Mouse (Mus musculus) limb, embryonic 10.5 days (tissue): ENCODE data around the gene Mmp12. TPM values are rescaled to one million over a fixed set of nuclear protein-coding genes. Genes with fewer than 3 reads are reported as not detected.
"Not testable (repeated sequence)": the region's sequence is repeated elsewhere in the genome, so short reads cannot be mapped to it uniquely, and the experiment has no call there.

Experiments used
- DNase-seq: peaks from one replicate; pipeline ENCODE4 v3.0.0-alpha.2; 2017; ENCODE audit warnings: low spot score
- H3K27ac ChIP-seq: fragments of 300-500 bp; sonication (generic); 2 replicates; pipeline ENCODE4 v1.5.1; 2016; ENCODE audit warnings: mild to moderate bottlenecking
- H3K27me3 ChIP-seq: fragments of 300-500 bp; sonication (generic); 2 replicates; pipeline ENCODE4 v1.6.1; 2016; ENCODE audit warnings: low read depth, mild to moderate bottlenecking; ENCODE audit not compliant: poor library complexity, severe bottlenecking
- H3K36me3 ChIP-seq: fragments of 300-500 bp; sonication (generic); 2 replicates; pipeline ENCODE4 v1.6.1; 2016; ENCODE audit warnings: mild to moderate bottlenecking, moderate library complexity
- H3K4me1 ChIP-seq: fragments of 300-500 bp; sonication (generic); 2 replicates; pipeline ENCODE4 v1.6.1; 2016
- H3K4me3 ChIP-seq: fragments of 300-500 bp; sonication (generic); 2 replicates; pipeline ENCODE4 v1.5.1; 2016; ENCODE audit warnings: mild to moderate bottlenecking, moderate library complexity
- H3K9me3 ChIP-seq: fragments of 300-500 bp; sonication (generic); replicated peaks from 2 replicates; pipeline ENCODE4 v1.6.1; 2016; ENCODE audit warnings: mild to moderate bottlenecking
- WGBS: fragments of 180-500 bp; shearing (Covaris S2); methylation state at CpG from one replicate; pipeline ENCODE4 v1.1.7; 2016; 5-methylcytosine and 5-hydroxymethylcytosine counted together
- polyA plus RNA-seq: library from polyadenylated mRNA; unstranded; fragments of >200 nt; fragmentation: Nextera tagmentation; extraction: Ambion mirVana; gene quantifications from 2 replicates; pipeline ENCODE4 v1.2.1, GENCODE M21; 2016

Gene Mmp12
- not detected in 2 replicates for polyA plus RNA-seq

- DNase-seq, result no peak
- no peak within 1 kb of the TSS for H3K27ac ChIP-seq
- H3K36me3 ChIP-seq, result no peaks in the 10 kb centered on the region
- H3K4me3 ChIP-seq, result no peak within 1 kb of the TSS
- no peaks in the 10 kb centered on the region for H3K27me3 ChIP-seq
- H3K4me1 ChIP-seq, result no peaks in the 10 kb centered on the region
- no peaks in the 10 kb centered on the region for H3K9me3 ChIP-seq
Measured at GRCm38 (mm10) chr9:7344107-7344506, at the start of gene Mmp12. TSS of gene Mmp12 (plus strand) at chr9:7344381.

- no peaks in the 10 kb centered on the region for H3K27me3 ChIP-seq
- no peak for DNase-seq
- no peak overlapping the region for H3K4me3 ChIP-seq
- H3K9me3 ChIP-seq, result no peaks in the 10 kb centered on the region
- no peaks in the 10 kb centered on the region for H3K4me1 ChIP-seq
- no peak overlapping the region for H3K27ac ChIP-seq
- H3K36me3 ChIP-seq, result no peaks in the 10 kb centered on the region
Measured at GRCm38 (mm10) chr9:7331847-7332246, 12.3 kb upstream of the Mmp12 start.

GRCm38 (mm10) chr9:7335766-7336680 lies 8.2 kb upstream of the Mmp12 start:
- no peak overlapping the region for H3K4me3 ChIP-seq
- DNase-seq, result no peak
- H3K27ac ChIP-seq, result no peak overlapping the region
- H3K27me3 ChIP-seq, result no peaks in the 10 kb centered on the region
- no peaks in the 10 kb centered on the region for H3K9me3 ChIP-seq
- 84% methylated on average over 5 of the region's 6 CpGs for WGBS
- H3K36me3 ChIP-seq, result no peaks in the 10 kb centered on the region
- H3K4me1 ChIP-seq, result no peaks in the 10 kb centered on the region

- Histone ChIP-seq H3K4me1 (no peaks in the 10 kb centered on the region), H3K4me3 (no peak overlapping the region), H3K36me3 (no peaks in the 10 kb centered on the region), H3K27me3 (no peaks in the 10 kb centered on the region), H3K9me3 (no peaks in the 10 kb centered on the region), H3K27ac (no peak overlapping the region)
- DNase-seq, result no peak
Measured at GRCm38 (mm10) chr9:7336740-7337483, 7.3 kb upstream of the Mmp12 start.

- DNase-seq, result no peak
- no peak overlapping the region for H3K4me3 ChIP-seq
- 92% methylated on average over 2 of the region's 2 CpGs for WGBS
- no peaks in the 10 kb centered on the region for H3K36me3 ChIP-seq
- no peaks in the 10 kb centered on the region for H3K27me3 ChIP-seq
- H3K9me3 ChIP-seq, result no peaks in the 10 kb centered on the region
- H3K27ac ChIP-seq, result no peak overlapping the region
- no peaks in the 10 kb centered on the region for H3K4me1 ChIP-seq
Measured at GRCm38 (mm10) chr9:7345513-7345912, 1.3 kb downstream of the Mmp12 start.

GRCm38 (mm10) chr9:7354535-7354934 lies 10.4 kb downstream of the Mmp12 start:
- Histone ChIP-seq H3K9me3 (no peaks in the 10 kb centered on the region), H3K4me3 (no peak overlapping the region), H3K27ac (no peak overlapping the region), H3K27me3 (no peaks in the 10 kb centered on the region), H3K4me1 (no peaks in the 10 kb centered on the region), H3K36me3 (no peaks in the 10 kb centered on the region)
- no peak for DNase-seq
- 89% methylated on average over 3 of the region's 3 CpGs for WGBS

- Histone ChIP-seq H3K36me3 (no peaks in the 10 kb centered on the region), H3K27ac (no peak within 1 kb of the TSS), H3K4me1 (no peaks in the 10 kb centered on the region), H3K9me3 (no peaks in the 10 kb centered on the region), H3K27me3 (no peaks in the 10 kb centered on the region), H3K4me3 (no peak within 1 kb of the TSS)
- no peak for DNase-seq
Measured at GRCm38 (mm10) chr9:7387947-7388346, 43.8 kb downstream of the Mmp12 start, which contains the start of gene Mmp1b. TSS of gene Mmp1b (minus strand) at chr9:7388047.

GRCm38 (mm10) chr9:7396556-7396955 lies 52.4 kb downstream of the Mmp12 start:
- WGBS, result 88% methylated on average over 8 of the region's 8 CpGs

More at GRCm38 (mm10) chr9:7396556-7396955, 52.4 kb downstream of the Mmp12 start:
- H3K36me3 ChIP-seq, H3K27me3 ChIP-seq, H3K4me1 ChIP-seq, H3K4me3 ChIP-seq, H3K27ac ChIP-seq, H3K9me3 ChIP-seq, DNase-seq: not testable (repeated sequence)

Other genes with a start within 250 kb of the Mmp12 start
- gene Dync2h1, start 159.9 kb upstream of the Mmp12 start, polyA plus RNA-seq, result 17.3 and 19.3 TPM in 2 replicates
- 124 TPM in 2 replicates for gene Dcun1d5, start 159.9 kb upstream of the Mmp12 start, polyA plus RNA-seq
- gene Mmp13, start 71.9 kb upstream of the Mmp12 start, polyA plus RNA-seq, result not detected in 2 replicates
- gene Mmp1b, start 43.7 kb downstream of the Mmp12 start, polyA plus RNA-seq, result not detected in 2 replicates
- not detected in 2 replicates for gene Mmp3, start 101.4 kb downstream of the Mmp12 start, polyA plus RNA-seq
- not detected in 2 replicates for gene Mmp10, start 158.0 kb downstream of the Mmp12 start, polyA plus RNA-seq
- gene Mmp8, start 214.1 kb downstream of the Mmp12 start, polyA plus RNA-seq, result not detected in 2 replicates
- gene Mmp27, start 227.0 kb downstream of the Mmp12 start, polyA plus RNA-seq, result not detected in 2 replicates